Mouse (Mus musculus) kidney, embryonic 14.5 days (tissue): ENCODE results near the gene Acta1. TPM values are rescaled to one million over a fixed set of nuclear protein-coding genes. Genes with fewer than 3 reads are reported as not detected.

Experiments used
- ATAC-seq: fragments of 200-750 bp; cut with Nextera tagmentation; 2 replicates; pipeline ENCODE4 v1.8.0; 2017; ENCODE audit warnings: moderate number of reproducible peaks, mild to moderate bottlenecking, moderate TSS enrichment, moderate library complexity; ENCODE audit not compliant: low FRiP score, low TSS enrichment
- H3K27ac ChIP-seq: fragments of 300-500 bp; sonication (generic); 2 replicates; pipeline ENCODE4 v1.5.1; 2014; ENCODE audit warnings: low read depth, mild to moderate bottlenecking, low read length, moderate library complexity, mixed read lengths
- H3K27me3 ChIP-seq: fragments of 300-500 bp; sonication (generic); 2 replicates; pipeline ENCODE4 v1.6.1; 2014; ENCODE audit warnings: mild to moderate bottlenecking, low read length; ENCODE audit not compliant: control insufficient read depth, insufficient read depth
- H3K36me3 ChIP-seq: fragments of 300-500 bp; sonication (generic); 2 replicates; pipeline ENCODE4 v1.6.1; 2014; ENCODE audit warnings: low read length, mixed read lengths; ENCODE audit not compliant: control insufficient read depth, insufficient read depth
- H3K4me1 ChIP-seq: fragments of 300-500 bp; sonication (generic); 2 replicates; pipeline ENCODE4 v1.6.1; 2014; ENCODE audit warnings: low read length, mixed read lengths; ENCODE audit not compliant: control insufficient read depth, insufficient read depth
- H3K4me2 ChIP-seq: fragments of 300-500 bp; sonication (generic); replicated peaks from 2 replicates; pipeline ENCODE4 v1.6.1; 2014; ENCODE audit warnings: low read depth, mild to moderate bottlenecking, low read length
- H3K4me3 ChIP-seq: fragments of 300-500 bp; sonication (generic); 2 replicates; pipeline ENCODE4 v1.5.1; 2014; ENCODE audit warnings: mild to moderate bottlenecking, low read length
- H3K9ac ChIP-seq: fragments of 300-500 bp; sonication (generic); 2 replicates; pipeline ENCODE4 v1.6.1; 2014; ENCODE audit warnings: low read depth, mild to moderate bottlenecking, low read length, moderate library complexity
- H3K9me3 ChIP-seq: fragments of 300-500 bp; sonication (generic); 2 replicates; pipeline ENCODE4 v1.6.1; 2016; ENCODE audit warnings: low read length; ENCODE audit not compliant: control insufficient read depth
- WGBS: fragments of 180-500 bp; shearing (Covaris S2); extraction: QIAGEN DNeasy Blood & Tissue Kit; methylation state at CpG from one replicate; pipeline ENCODE4 v1.1.7; 2014; 5-methylcytosine and 5-hydroxymethylcytosine counted together
- polyA plus RNA-seq: library from polyadenylated mRNA; unstranded; fragments of >200 nt; fragmentation: Nextera tagmentation; extraction: Ambion mirVana; gene quantifications from 2 replicates; pipeline ENCODE4 v1.2.1, GENCODE M21; 2014

Gene Acta1
- polyA plus RNA-seq, 1 experiment from 2014 or later: 2.9 TPM

GRCm38 (mm10) chr8:123874324-123874723, 20.2 kb downstream of the Acta1 start:
- Histone ChIP-seq H3K4me2 (no peak overlapping the region), H3K9me3 (no peaks in the 10 kb centered on the region), H3K36me3 (no peaks in the 10 kb centered on the region), H3K4me3 (no peak overlapping the region), H3K27ac (no peak overlapping the region), H3K27me3 (no peaks in the 10 kb centered on the region), H3K9ac (no peak overlapping the region), H3K4me1 (no peaks in the 10 kb centered on the region)
- no peak for ATAC-seq
- 81% methylated on average over 11 of the region's 11 CpGs for WGBS

DNA sequence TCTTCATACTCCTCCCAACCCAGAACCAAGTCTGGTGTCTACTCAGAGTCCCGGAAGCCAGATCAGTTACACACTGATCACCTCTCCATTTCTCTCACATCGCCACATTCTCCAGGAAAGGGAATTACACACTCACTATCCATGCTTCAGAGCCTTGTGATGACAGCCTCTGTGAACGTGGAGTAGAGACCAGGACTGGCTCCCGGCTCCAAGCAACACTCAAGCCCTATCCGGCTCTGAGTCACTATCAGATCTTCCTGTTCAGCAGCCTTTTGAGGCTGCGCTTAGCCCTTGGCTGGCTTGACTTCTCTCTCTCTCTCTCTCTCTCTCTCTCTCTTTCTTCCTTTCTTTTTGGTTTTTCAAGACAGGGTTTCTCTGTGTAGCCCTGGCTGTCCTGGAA, 21.2 kb downstream of the Acta1 start:
- Histone ChIP-seq H3K9me3 (no peaks in the 10 kb centered on the region), H3K27ac (no peak overlapping the region), H3K4me1 (no peaks in the 10 kb centered on the region), H3K36me3 (no peaks in the 10 kb centered on the region), H3K27me3 (no peaks in the 10 kb centered on the region), H3K9ac (no peak overlapping the region), H3K4me3 (no peak overlapping the region), H3K4me2 (no peak overlapping the region)
- WGBS: 70% methylated on average over 6 of the region's 6 CpGs
- no peak for ATAC-seq

- Histone ChIP-seq H3K36me3 (no peaks in the 10 kb centered on the region), H3K4me2 (no peak overlapping the region), H3K4me3 (no peak overlapping the region), H3K4me1 (no peaks in the 10 kb centered on the region), H3K27me3 (no peaks in the 10 kb centered on the region), H3K27ac (no peak overlapping the region), H3K9ac (0 out of 2 replicates have a peak overlapping the region, but pooled peaks have one; percentile 23), H3K9me3 (no peaks in the 10 kb centered on the region)
- WGBS: 74% methylated on average over 9 of the region's 9 CpGs
- ATAC-seq: no peak
Observed at GRCm38 (mm10) chr8:123872048-123872447, 22.5 kb downstream of the Acta1 start.

- no peak overlapping the region for H3K4me3 ChIP-seq
- no peaks in the 10 kb centered on the region for H3K9me3 ChIP-seq
- no peak overlapping the region for H3K27ac ChIP-seq
- no peak overlapping the region for H3K4me2 ChIP-seq
- no peaks in the 10 kb centered on the region for H3K4me1 ChIP-seq
- no peak overlapping the region for H3K9ac ChIP-seq
- WGBS: 36% methylated on average over 5 of the region's 5 CpGs
- peaks cover 7% of the 10 kb centered on the region; the same call in 1 of the 2 replicates for H3K27me3 ChIP-seq
- no peak for ATAC-seq
- no peaks in the 10 kb centered on the region for H3K36me3 ChIP-seq
Observed at GRCm38 (mm10) chr8:123866971-123867370, 27.6 kb downstream of the Acta1 start.

DNA sequence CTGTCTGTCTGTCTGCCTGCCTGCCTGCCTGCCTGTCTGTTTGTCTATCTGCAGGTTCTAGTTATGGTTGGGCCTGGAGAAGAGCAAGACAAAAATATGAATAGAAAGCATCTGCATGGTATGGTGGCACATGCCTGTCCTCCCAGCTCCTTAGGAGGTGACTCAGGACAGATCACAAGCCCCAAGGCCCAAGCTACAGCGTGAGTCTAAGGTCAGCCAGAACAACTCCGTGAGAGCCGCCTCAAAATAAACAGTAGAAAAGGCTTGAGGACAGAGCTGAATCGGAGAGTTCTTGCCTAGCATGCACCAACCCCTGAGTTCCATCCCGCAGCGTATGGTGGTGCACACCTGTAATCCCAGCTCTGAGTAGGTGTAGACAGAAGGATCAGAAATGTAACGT, 28.8 kb downstream of the Acta1 start:
- H3K4me3 ChIP-seq: no peak overlapping the region
- no peak overlapping the region for H3K4me2 ChIP-seq
- no peaks in the 10 kb centered on the region for H3K9me3 ChIP-seq
- H3K27ac ChIP-seq: no peak overlapping the region
- ATAC-seq: no peak
- peaks cover 7% of the 10 kb centered on the region; the same call in 1 of the 2 replicates for H3K27me3 ChIP-seq
- H3K9ac ChIP-seq: no peak overlapping the region
- WGBS: 75% methylated on average over 7 of the region's 7 CpGs
- H3K36me3 ChIP-seq: no peaks in the 10 kb centered on the region
- no peaks in the 10 kb centered on the region for H3K4me1 ChIP-seq

DNA sequence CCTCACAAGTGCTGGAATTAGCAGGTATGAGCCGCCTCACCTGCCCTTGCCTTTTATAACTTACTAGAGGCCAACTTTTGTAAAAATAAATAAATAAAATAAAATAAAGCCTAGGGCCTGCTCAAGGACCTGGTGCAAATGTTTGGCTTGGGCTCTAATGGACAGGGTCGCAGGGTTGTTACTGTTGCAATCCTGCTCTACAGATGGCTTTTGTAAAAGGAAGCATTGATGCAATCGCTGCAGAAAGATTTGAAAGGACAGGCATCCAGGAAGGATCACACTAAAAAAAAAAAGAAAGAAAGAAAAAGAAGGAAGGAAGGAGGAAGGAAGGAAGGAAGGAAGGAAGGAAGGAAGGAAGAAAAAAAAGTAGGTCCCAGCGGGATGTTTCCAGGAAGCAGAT, 34.2 kb downstream of the Acta1 start:
- WGBS: 70% methylated on average over 4 of the region's 4 CpGs
- Histone ChIP-seq H3K36me3 (no peaks in the 10 kb centered on the region), H3K4me3 (peak overlapping the region; percentile 76), H3K27me3 (peaks cover 7% of the 10 kb centered on the region; the same call in 1 of the 2 replicates), H3K4me2 (peak overlapping the region; percentile 98; the same call in 1 of the 2 replicates), H3K27ac (no peak overlapping the region), H3K9me3 (no peaks in the 10 kb centered on the region), H3K4me1 (no peaks in the 10 kb centered on the region), H3K9ac (no peak overlapping the region)
- no peak for ATAC-seq

DNA sequence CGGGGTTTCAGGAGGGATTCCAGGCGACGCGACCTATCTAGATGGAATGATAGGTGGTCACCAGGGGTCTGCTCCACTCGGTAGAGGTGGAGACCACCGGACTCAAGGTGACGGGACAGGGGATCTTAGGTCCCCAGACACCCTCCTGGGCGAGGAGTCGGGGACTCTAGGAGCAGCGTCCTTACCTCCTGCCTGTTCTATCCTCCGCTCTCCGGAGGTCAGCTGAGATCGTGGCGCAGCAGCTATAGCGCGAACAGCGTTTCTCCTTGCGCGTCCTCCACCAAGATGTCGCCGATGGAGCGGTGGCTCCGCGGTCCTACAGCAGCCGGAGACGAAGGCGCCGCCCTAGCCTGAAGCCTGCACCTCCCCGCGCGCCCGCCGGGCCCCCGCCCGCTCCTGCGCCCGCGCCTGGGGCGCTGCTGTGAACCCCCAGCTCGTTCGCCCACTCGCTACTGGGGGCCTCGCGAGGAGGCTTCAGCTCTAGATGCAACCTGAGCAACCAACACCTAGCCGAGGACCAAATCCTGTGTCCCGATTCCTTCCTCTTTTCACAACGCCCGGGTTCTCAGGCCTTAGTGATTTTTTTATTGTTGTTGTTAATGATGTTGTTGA, 34.8 kb downstream of the Acta1 start, which contains the start of gene Ccsap:
TSS of gene Ccsap (minus strand) at position 562 of the 612 bp plus-strand sequence.
- peak within 1 kb of the TSS; percentile 98 for H3K4me2 ChIP-seq
- peaks cover 6% of the 10 kb centered on the region; the same call in 1 of the 2 replicates for H3K27me3 ChIP-seq
- no peak within 1 kb of the TSS for H3K27ac ChIP-seq
- H3K4me3 ChIP-seq: peak within 1 kb of the TSS; percentile 76
- 1% methylated on average over 46 of the region's 48 CpGs for WGBS
- ATAC-seq: no peak; the same call in 1 of the 2 replicates
- H3K9me3 ChIP-seq: no peaks in the 10 kb centered on the region
- peak within 1 kb of the TSS; percentile 58 for H3K9ac ChIP-seq
- no peaks in the 10 kb centered on the region for H3K36me3 ChIP-seq
- no peaks in the 10 kb centered on the region for H3K4me1 ChIP-seq

- Histone ChIP-seq H3K36me3 (no peaks in the 10 kb centered on the region), H3K4me2 (peak overlapping the region; percentile 98), H3K27me3 (peaks cover 4% of the 10 kb centered on the region; the same call in 1 of the 2 replicates), H3K9me3 (no peaks in the 10 kb centered on the region), H3K9ac (peak overlapping the region; percentile 58), H3K4me3 (peak overlapping the region; percentile 76), H3K4me1 (no peaks in the 10 kb centered on the region), H3K27ac (no peak overlapping the region)
- whole genome bisulfite sequencing: 0% methylated on average over 78 of the region's 79 CpGs
- peak; percentile 96 for ATAC-seq
Observed at GRCm38 (mm10) chr8:123858941-123859647, 35.5 kb downstream of the Acta1 start.

GRCm38 (mm10) chr8:123858574-123858940, 36.0 kb downstream of the Acta1 start:
- Histone ChIP-seq H3K9me3 (no peaks in the 10 kb centered on the region), H3K36me3 (no peaks in the 10 kb centered on the region), H3K27ac (no peak overlapping the region), H3K4me2 (peak overlapping the region; percentile 98), H3K4me3 (peak overlapping the region; percentile 76), H3K9ac (peak overlapping the region; percentile 58), H3K27me3 (peaks cover 4% of the 10 kb centered on the region; the same call in 1 of the 2 replicates), H3K4me1 (no peaks in the 10 kb centered on the region)
- under 1% methylated on average over 17 of the region's 17 CpGs for WGBS
- ATAC-seq: 0 out of 2 replicates have a peak, but pooled peaks have one; percentile 1
